Mouse (Mus musculus): ENCODE results near the gene Lamc1.

DNA sequence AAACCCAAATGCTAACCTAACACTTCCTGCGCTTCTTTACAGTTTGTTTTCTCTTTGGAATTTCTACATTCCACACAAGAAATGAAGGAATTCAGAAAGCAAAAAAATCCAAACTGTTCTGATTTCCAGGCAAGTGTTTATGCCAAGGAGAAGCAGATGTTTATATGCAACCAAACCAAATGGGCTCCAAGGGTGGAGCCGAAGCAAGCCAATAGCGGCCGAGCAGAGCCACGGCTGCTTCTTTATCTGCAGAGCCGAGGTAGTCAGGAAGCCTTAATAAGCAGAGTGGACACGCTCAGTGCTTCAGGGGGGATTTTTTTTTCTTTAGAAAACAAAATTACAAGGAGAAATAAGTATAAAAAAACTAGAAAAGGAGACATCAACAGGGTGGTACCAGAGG lies 91.2 kb downstream of the Lamc1 start:
- TF ChIP-seq CTCF (IDR thresholded peaks at IDR 0.05; ENCODE audit: borderline replicate concordance, insufficient read depth, low read length) (no peak), POLR2A (IDR thresholded peaks at IDR 0.05; ENCODE audit: low read depth, low read length) (no peak)

All from embryonic fibroblast, embryonic 13.5 days (primary cell).